Mouse (Mus musculus) liver, postnatal 0 days (tissue): ENCODE results near the gene Scyl3. TPM values are rescaled to one million over a fixed set of nuclear protein-coding genes. Genes with fewer than 3 reads are reported as not detected.

ENCODE experiments used
- ATAC-seq: fragments of 200-750 bp; cut with Nextera tagmentation; 2 replicates; pipeline ENCODE4 v1.8.0; 2017; ENCODE audit warnings: mild to moderate bottlenecking, moderate library complexity
- DNase-seq: peaks from one replicate; pipeline ENCODE4 v3.0.0-alpha.2; 2016
- H3K27ac ChIP-seq: fragments of 300-500 bp; sonication (generic); 2 replicates; pipeline ENCODE4 v1.5.1; 2014; ENCODE audit warnings: antibody characterized with exemption, moderate library complexity, mild to moderate bottlenecking, low read depth
- H3K27me3 ChIP-seq: fragments of 300-500 bp; sonication (generic); 2 replicates; pipeline ENCODE4 v1.6.1; 2014; ENCODE audit warnings: low read length, control low read depth, mixed read lengths; ENCODE audit not compliant: insufficient read depth
- H3K36me3 ChIP-seq: fragments of 300-500 bp; sonication (generic); replicated peaks from 2 replicates; pipeline ENCODE4 v1.6.1; 2014; ENCODE audit warnings: mild to moderate bottlenecking, control low read depth, low read length, moderate library complexity, mixed read lengths; ENCODE audit not compliant: insufficient read depth
- H3K4me1 ChIP-seq: fragments of 300-500 bp; sonication (generic); 2 replicates; pipeline ENCODE4 v1.6.1; 2014; ENCODE audit warnings: antibody characterized with exemption, mild to moderate bottlenecking, control low read depth; ENCODE audit not compliant: insufficient read depth
- H3K4me2 ChIP-seq: fragments of 300-500 bp; sonication (generic); 2 replicates; pipeline ENCODE4 v1.6.1; 2014; ENCODE audit warnings: low read depth, mild to moderate bottlenecking, low read length, moderate library complexity, mixed read lengths
- H3K4me3 ChIP-seq: fragments of 300-500 bp; sonication (generic); 2 replicates; pipeline ENCODE4 v1.5.1; 2014; ENCODE audit warnings: low read depth, low read length
- H3K9ac ChIP-seq: fragments of 300-500 bp; sonication (generic); replicated peaks from 2 replicates; pipeline ENCODE4 v1.6.1; 2014; ENCODE audit warnings: mild to moderate bottlenecking, moderate library complexity
- H3K9me3 ChIP-seq: fragments of 300-500 bp; sonication (generic); 2 replicates; pipeline ENCODE4 v1.6.1; 2016; ENCODE audit warnings: mild to moderate bottlenecking, control low read depth, low read length, mixed read lengths
- CTCF ChIP-seq: sonication (generic); IDR thresholded peaks from 2 replicates; pipeline ENCODE4 v1.5.1; 2016; ENCODE audit warnings: antibody characterized with exemption, low read depth
- EP300 ChIP-seq: IDR thresholded peaks from 2 replicates; pipeline ENCODE4 v1.6.1; 2016; ENCODE audit warnings: antibody characterized with exemption, low read depth, mild to moderate bottlenecking
- WGBS: fragments of 180-500 bp; shearing (Covaris S2); extraction: QIAGEN DNeasy Blood & Tissue Kit; methylation state at CpG from one replicate; pipeline ENCODE4 v1.1.7; 2014; ENCODE audit not compliant: insufficient replicate concordance; 5-methylcytosine and 5-hydroxymethylcytosine counted together
- polyA plus RNA-seq: library from polyadenylated mRNA; unstranded; fragments of >200 nt; fragmentation: Nextera tagmentation; extraction: Ambion mirVana; gene quantifications from 2 replicates; pipeline ENCODE4 v1.2.1, GENCODE M21; 2015

Scyl3 gene
- polyA plus RNA-seq, 1 experiment from 2014 or later, result 10.0 TPM

DNA sequence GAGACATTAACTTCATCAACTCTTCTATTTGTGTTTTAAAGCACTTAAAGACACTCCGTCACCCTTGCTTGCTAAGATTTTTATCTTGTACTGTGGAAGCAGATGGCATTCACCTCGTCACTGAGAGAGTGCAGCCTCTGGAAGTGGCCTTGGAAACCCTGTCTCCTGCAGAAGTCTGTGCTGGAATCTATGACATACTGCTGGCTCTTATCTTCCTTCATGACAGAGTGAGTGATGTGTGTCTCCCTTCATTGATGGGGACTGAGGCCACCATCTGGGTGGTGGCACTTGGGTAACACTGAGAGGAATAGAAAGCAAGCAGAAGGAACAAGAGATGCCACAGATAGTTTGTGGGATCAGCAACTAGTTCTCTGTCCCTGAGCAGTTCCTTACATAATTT lies 5.7 kb downstream of the Scyl3 start:
- no peaks in the 10 kb centered on the region for H3K9me3 ChIP-seq
- WGBS, result 93% methylated on average over 2 of the region's 2 CpGs
- TF ChIP-seq CTCF, result no peak
- no peak for TF ChIP-seq EP300
- peaks cover 17% of the 10 kb centered on the region for H3K4me1 ChIP-seq
- no peak overlapping the region for H3K9ac ChIP-seq
- peaks cover 47% of the 10 kb centered on the region for H3K36me3 ChIP-seq
- H3K27me3 ChIP-seq, result no peaks in the 10 kb centered on the region
- ATAC-seq, result no peak
- no peak overlapping the region for H3K4me2 ChIP-seq
- H3K27ac ChIP-seq, result no peak overlapping the region
- H3K4me3 ChIP-seq, result no peak overlapping the region
- no peak for DNase-seq

DNA sequence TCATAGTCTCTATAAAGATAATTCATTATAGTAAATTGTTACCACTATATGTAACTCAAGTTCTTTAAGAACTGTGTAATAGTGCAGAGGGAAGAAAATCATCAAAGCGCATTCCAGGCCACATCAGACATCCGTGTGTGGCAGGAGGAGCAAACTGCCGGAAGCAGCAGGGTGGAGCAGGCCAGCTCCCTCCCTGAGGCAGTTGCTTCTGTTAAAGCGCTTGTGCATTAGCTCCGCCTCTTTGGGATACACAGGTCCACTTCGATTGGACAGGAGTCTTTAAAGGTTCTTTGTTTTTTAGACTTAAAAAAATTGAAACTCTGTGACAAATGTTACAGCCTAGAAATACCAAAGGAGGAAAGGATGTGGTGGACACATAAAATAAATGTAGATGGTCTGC lies 13.2 kb downstream of the Scyl3 start:
- no peak overlapping the region for H3K9ac ChIP-seq
- H3K4me2 ChIP-seq, result no peak overlapping the region
- H3K27ac ChIP-seq, result no peak overlapping the region
- no peaks in the 10 kb centered on the region for H3K27me3 ChIP-seq
- no peaks in the 10 kb centered on the region for H3K9me3 ChIP-seq
- no peaks in the 10 kb centered on the region for H3K4me1 ChIP-seq
- TF ChIP-seq EP300, result no peak
- no peak for TF ChIP-seq CTCF
- DNase-seq (no peak), ATAC-seq (no peak)
- no peak overlapping the region for H3K4me3 ChIP-seq
- peaks cover 79% of the 10 kb centered on the region for H3K36me3 ChIP-seq
- 79% methylated on average over 6 of the region's 6 CpGs for WGBS

DNA sequence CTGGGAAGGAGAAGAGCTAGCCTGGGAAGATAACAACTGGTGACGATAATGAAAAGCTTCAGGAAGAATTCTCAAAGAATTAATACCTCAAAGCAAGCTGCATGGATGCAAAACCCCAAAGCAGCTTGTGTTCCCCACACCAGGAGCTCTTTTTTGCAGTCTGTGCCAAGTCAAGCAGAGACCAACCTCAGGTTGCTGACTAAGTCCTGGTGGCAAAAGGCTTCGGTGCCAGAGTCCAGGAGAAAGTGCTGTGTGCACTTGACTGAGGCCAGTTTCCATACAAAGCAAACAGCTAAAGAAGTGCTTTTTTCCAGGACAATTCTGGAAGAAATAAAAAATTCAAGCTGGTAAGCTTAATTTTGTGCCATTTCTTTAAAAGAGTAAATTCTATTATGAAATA lies 24.5 kb downstream of the Scyl3 start:
- ATAC-seq (no peak), DNase-seq (no peak)
- no peak for TF ChIP-seq EP300
- TF ChIP-seq CTCF, result no peak
- no peaks in the 10 kb centered on the region for H3K4me1 ChIP-seq
- H3K9me3 ChIP-seq, result no peaks in the 10 kb centered on the region
- H3K9ac ChIP-seq, result no peak overlapping the region
- no peaks in the 10 kb centered on the region for H3K27me3 ChIP-seq
- H3K4me2 ChIP-seq, result no peak overlapping the region
- peaks cover 65% of the 10 kb centered on the region for H3K36me3 ChIP-seq
- H3K27ac ChIP-seq, result no peak overlapping the region
- H3K4me3 ChIP-seq, result no peak overlapping the region
- whole genome bisulfite sequencing, result 85% methylated on average over 2 of the region's 2 CpGs

DNA sequence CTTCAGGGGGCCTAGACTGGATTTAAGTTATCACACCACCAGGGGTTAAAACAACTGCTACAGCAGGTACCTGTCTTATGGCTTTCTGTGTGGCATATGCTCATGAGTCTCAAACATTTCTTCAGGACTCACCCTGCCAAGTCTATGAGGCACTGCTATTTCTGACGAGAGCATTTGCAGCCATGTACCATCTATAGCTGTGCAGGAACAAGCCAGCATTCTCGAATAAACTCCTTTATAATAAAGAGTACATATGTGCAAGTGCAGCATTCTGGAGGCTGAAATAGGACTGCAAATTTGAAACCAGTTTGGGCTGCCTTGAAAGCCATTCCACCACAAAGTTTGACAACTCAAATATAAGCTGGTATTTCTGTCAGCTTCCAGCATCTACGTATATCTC lies 29.1 kb downstream of the Scyl3 start:
- no peak for TF ChIP-seq CTCF
- no peak for TF ChIP-seq EP300
- Histone ChIP-seq H3K36me3 (peaks cover 36% of the 10 kb centered on the region), H3K4me2 (no peak overlapping the region), H3K27ac (no peak overlapping the region), H3K4me3 (no peak overlapping the region), H3K9me3 (no peaks in the 10 kb centered on the region), H3K4me1 (no peaks in the 10 kb centered on the region), H3K9ac (no peak overlapping the region), H3K27me3 (no peaks in the 10 kb centered on the region)
- ATAC-seq (no peak), DNase-seq (no peak)
- WGBS, result 78% methylated on average over 3 of the region's 3 CpGs

DNA sequence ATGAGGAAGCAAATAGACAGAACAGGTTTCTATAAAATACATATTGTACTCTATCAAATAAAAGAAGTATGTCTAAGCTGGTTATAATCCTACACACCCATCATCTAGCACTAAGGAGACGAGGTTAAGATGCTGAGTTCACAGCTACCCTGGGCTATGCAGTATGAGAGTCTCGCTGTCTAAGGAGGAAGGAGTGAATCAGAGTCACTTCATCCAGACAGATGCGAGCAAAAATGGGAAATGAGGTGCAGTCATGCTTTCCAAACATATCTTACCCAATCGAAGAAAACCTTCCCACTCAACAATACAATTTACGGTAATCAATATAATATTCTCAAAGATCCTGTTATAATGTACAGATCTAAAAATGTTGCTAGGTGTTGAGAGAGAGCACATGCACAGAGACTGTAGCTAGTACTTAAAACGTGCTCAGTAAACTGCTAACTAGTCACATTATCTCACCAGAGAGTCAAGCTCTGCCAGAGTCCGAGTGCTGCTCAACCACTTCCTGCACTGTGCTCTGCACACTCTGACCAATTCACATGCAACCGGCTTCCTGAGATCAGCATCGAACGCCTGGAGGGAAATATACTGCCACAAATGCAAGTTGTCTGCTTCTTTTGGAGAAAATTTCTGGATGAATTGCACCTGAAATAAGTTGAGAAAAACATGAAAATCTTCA lies 35.2 kb downstream of the Scyl3 start:
- DNase-seq, result no peak
- TF ChIP-seq CTCF (no peak), EP300 (no peak)
- Histone ChIP-seq H3K9me3 (no peaks in the 10 kb centered on the region), H3K27ac (no peak overlapping the region), H3K4me3 (no peak overlapping the region), H3K9ac (no peak overlapping the region), H3K27me3 (no peaks in the 10 kb centered on the region), H3K36me3 (peaks cover 10% of the 10 kb centered on the region; the same call in 1 of the 2 replicates), H3K4me2 (no peak overlapping the region), H3K4me1 (no peaks in the 10 kb centered on the region)
- WGBS, result 58% methylated on average over 10 of the region's 10 CpGs
- no peak for ATAC-seq

DNA sequence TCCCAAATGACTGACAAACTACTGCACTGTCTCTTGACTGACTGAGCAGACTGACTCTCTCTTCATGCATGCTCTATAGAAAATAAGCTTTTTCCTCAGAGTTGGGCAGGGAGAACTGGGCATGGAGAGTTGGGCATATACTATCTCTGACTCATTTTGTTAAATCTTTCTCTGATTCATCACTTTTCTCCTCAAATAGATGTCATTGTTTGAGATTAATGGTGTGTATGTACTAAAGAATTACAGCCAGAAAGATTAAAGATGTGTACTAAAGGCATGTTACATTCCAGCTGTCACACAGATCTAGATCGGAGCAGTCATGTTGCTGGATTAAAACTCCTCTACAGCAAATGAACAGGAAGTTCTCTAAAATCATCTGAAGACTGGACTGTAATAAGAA lies 45.6 kb downstream of the Scyl3 start:
- H3K4me2 ChIP-seq, result no peak overlapping the region
- TF ChIP-seq CTCF (no peak), EP300 (no peak)
- no peaks in the 10 kb centered on the region for H3K9me3 ChIP-seq
- ATAC-seq, result no peak
- no peaks in the 10 kb centered on the region for H3K27me3 ChIP-seq
- 76% methylated on average over 1 of the region's 1 CpGs for WGBS
- H3K4me3 ChIP-seq, result no peak overlapping the region
- peaks cover 8% of the 10 kb centered on the region for H3K36me3 ChIP-seq
- H3K27ac ChIP-seq, result no peak overlapping the region
- no peak overlapping the region for H3K9ac ChIP-seq
- DNase-seq, result no peak
- H3K4me1 ChIP-seq, result no peaks in the 10 kb centered on the region
